Mouse (Mus musculus) ES-E14 (cell line): Measurements from ENCODE around the gene Wdr83. TPM values are rescaled to one million over a fixed set of nuclear protein-coding genes. Genes with fewer than 3 reads are reported as not detected.
A peak's percentile ranks its signal among the peaks of the same experiment; 100 is the strongest.
"Not testable (repeated sequence)": the region's sequence is repeated elsewhere in the genome, so short reads cannot be mapped to it uniquely, and the experiment has no call there.

Experiments
- DNase-seq: peaks from one replicate; pipeline ENCODE4 v3.0.0-alpha.2; 2013; ENCODE audit warnings: low read depth, low spot score
- H3K27ac ChIP-seq: 2 replicates; pipeline ENCODE4 v1.5.1; 2012; ENCODE audit warnings: low read depth, mild to moderate bottlenecking, low read length, moderate library complexity, mixed read lengths; ENCODE audit not compliant: poor library complexity, insufficient read depth, severe bottlenecking
- H3K36me3 ChIP-seq: 2 replicates; pipeline ENCODE4 v1.6.1; 2012; ENCODE audit warnings: mild to moderate bottlenecking, low read length, moderate library complexity, mixed read lengths; ENCODE audit not compliant: control insufficient read depth, poor library complexity, insufficient read depth, severe bottlenecking
- H3K4me1 ChIP-seq, 2 experiments: fragments of 150-350 bp in 1 of 2; sonication (generic) in 1 of 2; 2 replicates each; pipeline ENCODE4 v1.6.1; 2012; ENCODE audit warnings: low read length in 2 of 2, mild to moderate bottlenecking in 1 of 2, mixed read lengths in 1 of 2; ENCODE audit not compliant: control insufficient read depth in 2 of 2, insufficient read depth in 2 of 2, poor library complexity in 1 of 2
- H3K4me3 ChIP-seq, 2 experiments: fragments of 150-350 bp in 1 of 2; sonication (generic) in 1 of 2; 2 replicates each; pipeline ENCODE4 v1.5.1; 2012; ENCODE audit warnings: low read length in 2 of 2, low read depth in 1 of 2, mild to moderate bottlenecking in 1 of 2, mixed read lengths in 1 of 2; ENCODE audit not compliant: insufficient read depth in 1 of 2, poor library complexity in 1 of 2, severe bottlenecking in 1 of 2
- H3K9ac ChIP-seq: 2 replicates; pipeline ENCODE4 v1.6.1; 2012; ENCODE audit warnings: low read depth, mild to moderate bottlenecking, low read length, mixed read lengths; ENCODE audit not compliant: poor library complexity, insufficient read depth, severe bottlenecking
- H3K9me3 ChIP-seq: fragments of 150-350 bp; sonication (generic); 2 replicates; pipeline ENCODE4 v1.6.1; 2012; ENCODE audit warnings: low read depth, mild to moderate bottlenecking, low read length; ENCODE audit not compliant: control insufficient read depth, insufficient read depth
- CHD2 ChIP-seq: IDR thresholded peaks from 2 replicates; pipeline ENCODE4 v1.6.1; 2014; ENCODE audit warnings: mild to moderate bottlenecking, low read depth, low read length, inconsistent platforms
- HCFC1 ChIP-seq: IDR thresholded peaks from 2 replicates; pipeline ENCODE4 v1.6.1; 2012; ENCODE audit warnings: low read length, inconsistent platforms, borderline replicate concordance; ENCODE audit not compliant: insufficient read depth
- MAFK ChIP-seq: IDR thresholded peaks from 2 replicates; pipeline ENCODE4 v1.6.1; 2014; ENCODE audit warnings: mild to moderate bottlenecking, low read depth, low read length, inconsistent platforms; ENCODE audit not compliant: insufficient read depth
- ZC3H11A ChIP-seq: IDR thresholded peaks from 2 replicates; pipeline ENCODE4 v1.6.1; 2012; ENCODE audit warnings: low read depth, mild to moderate bottlenecking, inconsistent platforms, low read length, borderline replicate concordance
- ZNF384 ChIP-seq: IDR thresholded peaks from 2 replicates; pipeline ENCODE4 v1.6.1; 2012; ENCODE audit warnings: low read depth, low read length, inconsistent platforms
- in situ Hi-C, 2 experiments: fragments of 600-800 bp; cut with MboI; formaldehyde crosslinking; loops; one replicate each; pipeline ENCODE4 v1.15.1; 2025; ENCODE audit warnings: low sequenced_read_pairs in 2 of 2, inconsistent platforms in 1 of 2; ENCODE audit not compliant: unreplicated experiment in 2 of 2
- total RNA-seq: library from RNA; depleted of rRNA; stranded (reverse); fragments of 300-350 nt; gene quantifications from 2 replicates; pipeline ENCODE4 v1.2.3, GENCODE M21; 2012

Gene Wdr83
- total RNA-seq, 1 experiment: 26.4 TPM

DNA sequence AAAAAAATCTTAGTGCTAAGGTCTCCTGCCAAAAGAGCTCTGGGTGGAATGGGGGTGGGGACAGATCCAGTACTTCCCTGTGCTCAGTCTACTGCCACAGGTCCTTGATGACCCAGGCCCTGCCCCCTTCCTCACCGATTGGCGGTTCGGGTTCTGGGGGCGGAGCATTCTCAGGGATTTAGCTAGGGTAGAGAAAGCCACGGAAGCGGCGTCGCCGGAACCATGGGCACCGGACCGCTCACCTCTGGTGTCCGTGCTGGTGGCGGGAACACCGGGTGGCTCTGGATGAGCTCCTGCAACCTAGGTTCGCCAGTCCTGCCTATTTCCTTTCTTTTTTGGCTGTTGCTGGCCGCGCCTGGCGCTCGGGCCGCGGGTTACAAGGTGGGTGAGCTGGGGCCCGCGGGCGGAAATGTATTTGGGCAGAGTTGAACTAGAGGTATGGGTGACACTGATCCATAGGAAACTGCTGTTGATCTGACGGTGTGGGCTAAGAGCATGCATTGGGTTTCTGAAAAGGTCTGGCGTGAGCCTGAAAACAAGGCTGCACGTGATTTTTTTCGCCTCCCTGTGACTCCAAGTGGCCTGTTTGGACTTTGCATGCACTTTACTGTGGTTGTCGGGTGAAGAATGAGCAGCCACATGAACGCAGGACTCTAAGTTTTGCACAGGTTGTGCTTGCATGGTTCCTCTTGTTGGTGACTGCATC is 2.2 kb upstream of the Wdr83 start, which contains the start of gene Man2b1:
TSS of gene Man2b1 (plus strand) at position 163 of the 706 bp plus-strand sequence.
- Histone ChIP-seq H3K9me3 (no peaks in the 10 kb centered on the region), H3K36me3 (peaks cover 3% of the 10 kb centered on the region; the same call in 1 of the 2 replicates), H3K27ac (no peak within 1 kb of the TSS), H3K9ac (peak within 1 kb of the TSS; percentile 74), H3K4me3 (peak within 1 kb of the TSS; percentile 74 to 97), H3K4me1 (peaks cover 2 to 10% of the 10 kb centered on the region in 2 experiments; a peak in 3 of 4 replicates)
- DNase-seq: peak; percentile 91
- in situ Hi-C loops: no loop called here
- TF ChIP-seq ZNF384 (no peak), MAFK (no peak), HCFC1 (no peak), CHD2 (no peak), ZC3H11A (no peak)

GRCm38 (mm10) chr8:85082169-85082568 is 1.1 kb upstream of the Wdr83 start:
- DNase-seq, H3K9me3 ChIP-seq, H3K27ac ChIP-seq, H3K9ac ChIP-seq, H3K4me3 ChIP-seq, in situ Hi-C loops, H3K36me3 ChIP-seq: not testable (repeated sequence)
- peaks cover 2 to 10% of the 10 kb centered on the region in 2 experiments; a peak in 3 of 4 replicates for H3K4me1 ChIP-seq

DNA sequence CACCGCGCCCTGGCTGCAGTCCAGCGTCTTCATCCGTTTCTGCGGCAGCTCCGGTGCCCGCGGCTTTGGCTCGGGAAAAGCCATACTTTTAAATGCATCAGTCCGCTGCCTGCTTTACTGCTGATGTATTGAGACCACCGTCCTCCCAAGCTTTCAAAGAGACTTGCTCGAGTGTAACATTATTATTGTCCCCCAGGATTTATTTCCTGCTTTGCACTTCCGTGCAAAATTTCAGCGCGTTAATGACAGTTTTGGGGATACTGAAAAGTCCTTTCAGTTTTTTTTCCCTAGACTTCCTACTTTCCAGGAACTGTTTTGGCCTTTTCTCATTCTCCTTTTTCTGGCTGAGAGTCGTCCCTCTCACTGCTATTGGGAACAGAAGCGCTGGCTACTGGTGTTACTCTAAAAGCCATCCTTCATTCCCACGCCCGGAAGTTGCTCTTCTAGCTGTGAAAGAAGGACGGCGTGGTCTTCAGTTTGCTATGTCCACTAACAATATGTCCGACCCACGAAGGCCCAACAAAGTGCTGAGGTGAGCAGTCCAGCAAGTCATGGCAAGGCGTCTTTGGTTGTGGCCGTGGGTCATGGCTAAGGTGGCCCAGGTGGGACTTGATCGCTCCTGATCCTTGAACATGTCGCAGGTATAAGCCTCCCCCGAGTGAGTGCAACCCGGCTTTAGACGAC is 432 bp downstream of the Wdr83 start, which contains the start of gene Wdr83os:
TSS of gene Wdr83os (plus strand) at position 209 of the 684 bp plus-strand sequence.
- DNase-seq: peak; percentile 55

DNA sequence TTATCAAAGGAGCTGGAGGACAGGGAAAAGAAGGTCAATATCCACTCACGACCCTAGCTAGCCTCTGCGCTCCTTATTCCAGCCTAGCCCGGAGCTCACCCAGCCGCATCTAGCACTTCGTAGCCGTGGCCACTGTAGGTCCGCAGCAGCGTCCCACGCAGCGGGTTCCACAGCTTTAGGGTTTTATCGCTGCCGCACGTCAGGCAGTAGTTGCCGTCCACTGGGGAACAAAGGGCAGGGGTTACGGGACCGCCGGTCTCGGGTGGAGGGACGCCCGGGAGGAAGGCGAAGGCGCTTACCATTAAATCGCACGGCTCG is 933 bp downstream of the Wdr83 start:
- no peak for DNase-seq
- in situ Hi-C loops: no loop called here
- Histone ChIP-seq H3K4me1 (peaks cover 2 to 12% of the 10 kb centered on the region in 2 experiments; a peak in 3 of 4 replicates), H3K9ac (peak overlapping the region; percentile 88), H3K4me3 (peak overlapping the region; percentile 90 to 91), H3K27ac (no peak overlapping the region; the same call in 1 of the 2 replicates), H3K9me3 (no peaks in the 10 kb centered on the region), H3K36me3 (peaks cover 12% of the 10 kb centered on the region)
- TF ChIP-seq MAFK (no peak), CHD2 (no peak), ZC3H11A (no peak), ZNF384 (no peak), HCFC1 (no peak)

More for the DNA sequence above, 432 bp downstream of the Wdr83 start, which contains the start of gene Wdr83os:
- peaks cover 2 to 11% of the 10 kb centered on the region in 2 experiments; a peak in 3 of 4 replicates for H3K4me1 ChIP-seq
- in situ Hi-C loops: no loop called here
- H3K9me3 ChIP-seq: no peaks in the 10 kb centered on the region
- peak within 1 kb of the TSS; percentile 90 to 91 for H3K4me3 ChIP-seq
- 0 out of 2 replicates have a peak, but pooled peaks have one; percentile 23 for TF ChIP-seq CHD2
- TF ChIP-seq HCFC1: peak; percentile 79
- TF ChIP-seq ZNF384: no peak
- 0 out of 2 replicates have a peak, but pooled peaks have one; percentile 4 for TF ChIP-seq ZC3H11A
- TF ChIP-seq MAFK: no peak
- peak within 1 kb of the TSS; percentile 88 for H3K9ac ChIP-seq
- H3K36me3 ChIP-seq: peaks cover 9% of the 10 kb centered on the region; the same call in 1 of the 2 replicates
- no peak within 1 kb of the TSS; the same call in 1 of the 2 replicates for H3K27ac ChIP-seq
